Mouse (Mus musculus) lung, postnatal 0 days (tissue): ENCODE data around the gene Neurod4.

Source experiments
- CTCF ChIP-seq: IDR thresholded peaks from 2 replicates; pipeline ENCODE4 v1.5.1; 2016; ENCODE audit warnings: antibody characterized with exemption, mild to moderate bottlenecking
- EP300 ChIP-seq: IDR thresholded peaks from 2 replicates; pipeline ENCODE4 v1.6.1; 2016; ENCODE audit warnings: antibody characterized with exemption, mild to moderate bottlenecking, control low read depth

DNA sequence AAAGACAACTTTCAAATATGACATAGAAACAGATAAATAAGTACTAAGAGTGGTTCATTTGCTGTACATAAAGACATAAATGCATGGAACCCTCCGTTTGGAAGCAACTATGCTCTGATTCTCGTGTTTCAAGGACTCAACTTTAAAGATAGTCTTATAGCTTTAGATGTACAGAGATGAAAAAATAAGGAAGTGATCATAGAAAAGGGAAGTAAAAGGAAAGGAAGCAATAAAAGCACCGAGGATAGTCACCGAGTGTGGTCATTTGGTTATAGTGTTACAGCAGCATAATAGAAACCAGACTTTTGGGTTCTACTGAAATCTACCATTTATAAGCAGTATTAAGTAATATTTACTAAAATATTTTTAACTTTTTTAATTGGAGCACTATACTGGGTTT, 38.7 kb upstream of the Neurod4 start:
- TF ChIP-seq CTCF, result no peak
- TF ChIP-seq EP300, result no peak
